Mouse (Mus musculus) kidney, postnatal 0 days (tissue): ENCODE measurements around the gene Fam166b. TPM values are rescaled to one million over a fixed set of nuclear protein-coding genes. Genes with fewer than 3 reads are reported as not detected.

Source experiments
- ATAC-seq: fragments of 200-750 bp; cut with Nextera tagmentation; replicated peaks from 2 replicates; pipeline ENCODE4 v1.8.0; 2017; ENCODE audit warnings: low read depth, moderate number of reproducible peaks, moderate TSS enrichment, moderate library complexity; ENCODE audit not compliant: low FRiP score
- DNase-seq: peaks from one replicate; pipeline ENCODE4 v3.0.0-alpha.2; 2016; ENCODE audit warnings: low spot score
- H3K27ac ChIP-seq: fragments of 300-500 bp; sonication (generic); 2 replicates; pipeline ENCODE4 v1.5.1; 2014; ENCODE audit warnings: mild to moderate bottlenecking
- H3K27me3 ChIP-seq: fragments of 300-500 bp; sonication (generic); 2 replicates; pipeline ENCODE4 v1.6.1; 2014; ENCODE audit warnings: low read length, mixed read lengths; ENCODE audit not compliant: insufficient read depth
- H3K36me3 ChIP-seq: fragments of 300-500 bp; sonication (generic); 2 replicates; pipeline ENCODE4 v1.6.1; 2014; ENCODE audit warnings: low read length, mixed read lengths; ENCODE audit not compliant: insufficient read depth
- H3K4me1 ChIP-seq: fragments of 300-500 bp; sonication (generic); replicated peaks from 2 replicates; pipeline ENCODE4 v1.6.1; 2014; ENCODE audit warnings: antibody characterized with exemption, low read length, mixed read lengths; ENCODE audit not compliant: insufficient read depth
- H3K4me2 ChIP-seq: fragments of 300-500 bp; sonication (generic); 2 replicates; pipeline ENCODE4 v1.6.1; 2014; ENCODE audit warnings: mild to moderate bottlenecking, low read length, moderate library complexity, mixed read lengths
- H3K4me3 ChIP-seq: fragments of 300-500 bp; sonication (generic); replicated peaks from 2 replicates; pipeline ENCODE4 v1.5.1; 2014; ENCODE audit warnings: low read depth, low read length
- H3K9ac ChIP-seq: fragments of 300-500 bp; sonication (generic); 2 replicates; pipeline ENCODE4 v1.6.1; 2014; ENCODE audit warnings: low read depth, low read length
- H3K9me3 ChIP-seq: fragments of 300-500 bp; sonication (generic); replicated peaks from 2 replicates; pipeline ENCODE4 v1.6.1; 2016; ENCODE audit warnings: low read length, inconsistent platforms, mixed read lengths
- CTCF ChIP-seq: IDR thresholded peaks from 2 replicates; pipeline ENCODE4 v1.5.1; 2016; ENCODE audit warnings: antibody characterized with exemption, low read depth, mild to moderate bottlenecking, moderate library complexity
- WGBS: fragments of 180-500 bp; shearing (Covaris S2); extraction: QIAGEN DNeasy Blood & Tissue Kit; methylation state at CpG from one replicate; pipeline ENCODE4 v1.1.7; 2014; 5-methylcytosine and 5-hydroxymethylcytosine counted together
- polyA plus RNA-seq: library from polyadenylated mRNA; unstranded; fragments of >200 nt; fragmentation: Nextera tagmentation; extraction: Ambion mirVana; gene quantifications from 2 replicates; pipeline ENCODE4 v1.2.1, GENCODE M21; 2015

Gene Fam166b
- polyA plus RNA-seq, 1 experiment from 2014 or later = 0.33 TPM

GRCm38 (mm10) chr4:43396381-43396780 is 32.6 kb downstream of the Fam166b start:
- Histone ChIP-seq H3K9me3 (no peaks in the 10 kb centered on the region), H3K4me2 (no peak overlapping the region), H3K27me3 (no peaks in the 10 kb centered on the region), H3K36me3 (no peaks in the 10 kb centered on the region), H3K27ac (no peak overlapping the region), H3K4me3 (no peak overlapping the region), H3K4me1 (peaks cover 44% of the 10 kb centered on the region), H3K9ac (no peak overlapping the region)
- no peak for DNase-seq
- WGBS = 91% methylated on average over 5 of the region's 5 CpGs
- ATAC-seq = no peak
- TF ChIP-seq CTCF = no peak

- no peak for DNase-seq
- no peak for TF ChIP-seq CTCF
- H3K4me1 ChIP-seq = peaks cover 39% of the 10 kb centered on the region
- no peaks in the 10 kb centered on the region for H3K27me3 ChIP-seq
- ATAC-seq = no peak
- H3K36me3 ChIP-seq = no peaks in the 10 kb centered on the region
- WGBS = 69% methylated on average over 9 of the region's 9 CpGs
- H3K4me2 ChIP-seq = no peak overlapping the region
- no peak overlapping the region for H3K9ac ChIP-seq
- no peak overlapping the region for H3K27ac ChIP-seq
- H3K4me3 ChIP-seq = no peak overlapping the region
- no peaks in the 10 kb centered on the region for H3K9me3 ChIP-seq
These were observed 33.1 kb downstream of the Fam166b start for GRCm38 (mm10) chr4:43395836-43396235.

- H3K36me3 ChIP-seq = no peaks in the 10 kb centered on the region
- no peak overlapping the region for H3K4me3 ChIP-seq
- ATAC-seq = no peak
- H3K9ac ChIP-seq = no peak overlapping the region; the same call in 1 of the 2 replicates
- H3K27me3 ChIP-seq = no peaks in the 10 kb centered on the region
- TF ChIP-seq CTCF = no peak
- peak overlapping the region; percentile 89 for H3K27ac ChIP-seq
- H3K4me1 ChIP-seq = peaks cover 36% of the 10 kb centered on the region
- no peak for DNase-seq
- no peaks in the 10 kb centered on the region for H3K9me3 ChIP-seq
- 76% methylated on average over 5 of the region's 5 CpGs for WGBS
- H3K4me2 ChIP-seq = 0 out of 2 replicates have a peak overlapping the region, but pooled peaks have one; percentile 21
These were observed 33.8 kb downstream of the Fam166b start for GRCm38 (mm10) chr4:43395147-43395546.

- Histone ChIP-seq H3K4me2 (0 out of 2 replicates have a peak overlapping the region, but pooled peaks have one; percentile 21), H3K4me1 (peaks cover 28% of the 10 kb centered on the region), H3K36me3 (no peaks in the 10 kb centered on the region), H3K4me3 (no peak overlapping the region), H3K9me3 (no peaks in the 10 kb centered on the region), H3K27me3 (no peaks in the 10 kb centered on the region), H3K27ac (peak overlapping the region; percentile 89), H3K9ac (no peak overlapping the region; the same call in none of the 2 replicates)
- DNase-seq (peak; percentile 98), ATAC-seq (peak; percentile 84)
- TF ChIP-seq CTCF = peak; percentile 19; the same call in 1 of the 2 replicates
- WGBS = 13% methylated on average over 15 of the region's 15 CpGs
These were observed 34.5 kb downstream of the Fam166b start for GRCm38 (mm10) chr4:43394345-43394891.

- Histone ChIP-seq H3K9me3 (no peaks in the 10 kb centered on the region), H3K36me3 (no peaks in the 10 kb centered on the region), H3K4me2 (no peak overlapping the region), H3K4me1 (peaks cover 11% of the 10 kb centered on the region), H3K27ac (no peak overlapping the region), H3K27me3 (no peaks in the 10 kb centered on the region), H3K9ac (no peak overlapping the region), H3K4me3 (no peak overlapping the region)
- DNase-seq (no peak), ATAC-seq (no peak)
- WGBS = 71% methylated on average over 3 of the region's 3 CpGs
- no peak for TF ChIP-seq CTCF
These were observed 37.3 kb downstream of the Fam166b start for GRCm38 (mm10) chr4:43391521-43392050.

- Histone ChIP-seq H3K4me2 (no peak overlapping the region), H3K4me3 (no peak overlapping the region), H3K36me3 (no peaks in the 10 kb centered on the region), H3K27me3 (no peaks in the 10 kb centered on the region), H3K9me3 (no peaks in the 10 kb centered on the region), H3K4me1 (peaks cover 9% of the 10 kb centered on the region), H3K27ac (peak overlapping the region; percentile 19; the same call in 1 of the 2 replicates), H3K9ac (no peak overlapping the region)
- ATAC-seq = no peak
- 64% methylated on average over 9 of the region's 9 CpGs for WGBS
- no peak for TF ChIP-seq CTCF
- no peak for DNase-seq
These were observed 39.0 kb downstream of the Fam166b start for GRCm38 (mm10) chr4:43389845-43390440.
